Mouse (Mus musculus) liver, adult 2 months (tissue): ENCODE measurements at regions not wholly inside any gene's neighbourhood (a gene's known extent, or its start where the extent isn't known, plus 50 kb on each side); places are given as distances from the start of the nearest gene placed in this dataset.

Experiments used
- DNase-seq: peaks from one replicate; pipeline ENCODE4 v3.0.0-alpha.2; 2011; ENCODE audit warnings: low read depth, low spot score; ENCODE audit errors: extremely low read depth
- H3K27ac ChIP-seq: fragments of 200-500 bp; replicated peaks from 2 replicates; pipeline ENCODE4 v1.5.1; 2012; ENCODE audit warnings: low read depth, mild to moderate bottlenecking, control low read depth, inconsistent platforms, low read length; ENCODE audit not compliant: insufficient read depth
- H3K27me3 ChIP-seq: fragments of 200-500 bp; 2 replicates; pipeline ENCODE4 v1.6.1; 2012; ENCODE audit warnings: mild to moderate bottlenecking, moderate library complexity, low read length, inconsistent platforms; ENCODE audit not compliant: control insufficient read depth, insufficient read depth
- H3K36me3 ChIP-seq: fragments of 200-500 bp; 2 replicates; pipeline ENCODE4 v1.6.1; 2012; ENCODE audit warnings: low read length, inconsistent platforms; ENCODE audit not compliant: control insufficient read depth, insufficient read depth
- H3K4me1 ChIP-seq: fragments of 200-500 bp; 2 replicates; pipeline ENCODE4 v1.6.1; 2011; ENCODE audit warnings: low read length; ENCODE audit not compliant: control insufficient read depth, insufficient read depth
- H3K4me3 ChIP-seq: fragments of 200-500 bp; 2 replicates; pipeline ENCODE4 v1.5.1; 2011; ENCODE audit warnings: low read depth, mild to moderate bottlenecking, control low read depth, low read length, moderate library complexity; ENCODE audit not compliant: insufficient read depth
- H3K79me2 ChIP-seq: fragments of 200-500 bp; 2 replicates; pipeline ENCODE4 v1.6.1; 2012; ENCODE audit warnings: inconsistent platforms, mild to moderate bottlenecking, low read length, moderate library complexity; ENCODE audit not compliant: control insufficient read depth, insufficient read depth
- H3K9ac ChIP-seq: fragments of 200-500 bp; 2 replicates; pipeline ENCODE4 v1.6.1; 2012; ENCODE audit warnings: low read depth, mild to moderate bottlenecking, control low read depth, inconsistent platforms, low read length
- CTCF ChIP-seq: fragments of 200-500 bp; IDR thresholded peaks from 2 replicates; pipeline ENCODE4 v1.5.1; 2011; ENCODE audit warnings: low read depth, low read length, control low read depth
- POLR2A ChIP-seq: fragments of 200-500 bp; IDR thresholded peaks from 2 replicates; pipeline ENCODE4 v1.6.1; 2011; ENCODE audit warnings: low read length, control low read depth; ENCODE audit not compliant: insufficient read depth; ENCODE audit errors: extremely low read depth
- WGBS: fragments of 180-500 bp; shearing (Covaris S2); methylation state at CpG from one replicate; pipeline ENCODE4 v1.1.7; 2018; 5-methylcytosine and 5-hydroxymethylcytosine counted together

DNA sequence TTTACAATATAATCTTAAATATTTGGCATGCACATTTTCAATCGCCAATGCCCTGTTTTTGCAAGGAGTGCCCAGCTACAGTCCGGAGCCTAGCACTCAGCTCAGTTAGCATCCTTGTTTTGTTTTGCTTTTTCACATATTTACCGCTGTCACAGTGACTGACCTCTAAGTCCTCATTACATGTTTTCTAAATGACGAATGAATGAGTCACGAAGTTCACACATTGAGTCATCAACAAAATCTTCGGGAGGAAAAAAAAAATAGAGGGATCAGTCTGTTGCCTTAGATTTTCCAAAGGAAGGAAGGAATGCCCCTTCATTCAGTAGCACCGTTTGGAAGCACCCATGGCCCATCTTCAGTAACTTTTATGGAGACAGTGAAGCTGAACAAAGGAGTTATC, 342.9 kb upstream of the Actbl2 start:
- Histone ChIP-seq H3K9ac (no peak overlapping the region), H3K27ac (no peak overlapping the region), H3K4me1 (no peaks in the 10 kb centered on the region), H3K79me2 (no peaks in the 10 kb centered on the region), H3K27me3 (no peaks in the 10 kb centered on the region), H3K36me3 (no peaks in the 10 kb centered on the region), H3K4me3 (no peak overlapping the region)
- TF ChIP-seq CTCF = no peak
- no peak for TF ChIP-seq POLR2A
- DNase-seq = no peak
- 77% methylated on average over 7 of the region's 7 CpGs for WGBS

DNA sequence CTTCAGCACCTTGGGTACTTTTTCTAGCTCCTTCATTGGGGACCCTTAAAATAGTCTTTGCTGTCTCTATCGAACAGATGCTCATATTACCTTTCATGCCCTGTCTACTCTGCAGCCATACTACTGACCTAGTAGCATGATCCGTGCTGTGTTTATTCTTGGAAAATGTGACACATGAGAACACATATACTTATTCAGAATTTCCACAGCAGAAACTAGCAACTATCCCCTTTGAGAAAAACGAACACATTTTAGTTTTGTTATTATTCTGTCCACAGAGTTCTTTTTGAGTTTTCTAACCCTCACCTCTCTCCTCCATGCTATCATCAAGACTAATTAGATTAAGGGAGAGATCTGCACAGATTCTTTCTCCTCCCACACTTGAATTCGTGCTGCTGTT, 341.6 kb upstream of the Actbl2 start:
- Histone ChIP-seq H3K9ac (no peak overlapping the region), H3K4me1 (no peaks in the 10 kb centered on the region), H3K4me3 (no peak overlapping the region), H3K79me2 (no peaks in the 10 kb centered on the region), H3K27ac (no peak overlapping the region), H3K27me3 (no peaks in the 10 kb centered on the region), H3K36me3 (no peaks in the 10 kb centered on the region)
- 79% methylated on average over 4 of the region's 4 CpGs for WGBS
- TF ChIP-seq CTCF = no peak
- TF ChIP-seq POLR2A = no peak
- no peak for DNase-seq

DNA sequence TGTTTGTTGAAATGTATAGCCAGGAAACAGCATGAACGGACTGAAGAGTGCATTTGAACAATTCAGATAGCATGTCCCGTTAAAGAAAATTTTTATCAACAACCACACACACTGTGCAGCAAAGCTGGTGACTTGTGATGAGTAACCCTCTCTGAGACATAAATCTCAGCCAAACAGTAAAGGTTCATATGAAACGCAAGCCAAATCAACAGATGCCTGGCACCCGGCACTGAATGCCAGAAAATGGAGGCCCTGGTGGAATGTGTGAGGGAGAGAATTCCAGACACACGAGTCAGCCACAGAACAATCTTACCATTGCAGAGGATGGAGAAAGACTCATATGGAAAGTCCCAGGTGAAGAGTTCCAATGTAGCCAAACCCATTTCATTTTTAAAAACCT, 341.1 kb upstream of the Actbl2 start:
- Histone ChIP-seq H3K79me2 (no peaks in the 10 kb centered on the region), H3K4me3 (no peak overlapping the region), H3K9ac (no peak overlapping the region), H3K36me3 (no peaks in the 10 kb centered on the region), H3K27ac (no peak overlapping the region), H3K27me3 (no peaks in the 10 kb centered on the region), H3K4me1 (no peaks in the 10 kb centered on the region)
- 81% methylated on average over 5 of the region's 5 CpGs for WGBS
- no peak for DNase-seq
- no peak for TF ChIP-seq CTCF
- TF ChIP-seq POLR2A = no peak

DNA sequence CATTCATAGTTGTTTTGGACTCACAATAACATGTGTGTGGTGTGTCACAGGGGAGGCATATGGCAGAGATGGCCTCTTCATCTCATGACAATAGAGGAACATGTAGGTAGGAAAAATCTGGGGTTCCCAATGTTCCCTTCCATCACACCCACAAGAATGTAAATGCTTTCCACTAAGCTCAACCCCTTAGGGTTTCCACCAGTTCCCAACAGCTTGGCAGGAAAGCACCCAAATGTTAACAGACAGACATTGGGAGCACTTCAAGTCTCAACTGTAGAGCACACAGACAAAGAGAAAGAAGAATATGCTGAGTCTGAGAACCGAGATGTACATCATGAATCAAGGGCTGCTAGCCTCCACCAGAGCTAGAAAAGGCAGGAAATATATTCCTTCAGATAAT, 339.7 kb upstream of the Actbl2 start:
- H3K27me3 ChIP-seq = no peaks in the 10 kb centered on the region
- no peaks in the 10 kb centered on the region for H3K4me1 ChIP-seq
- H3K4me3 ChIP-seq = no peak overlapping the region
- 76% methylated on average over 1 of the region's 1 CpGs for WGBS
- H3K36me3 ChIP-seq = no peaks in the 10 kb centered on the region
- no peaks in the 10 kb centered on the region for H3K79me2 ChIP-seq
- no peak overlapping the region for H3K27ac ChIP-seq
- DNase-seq = no peak
- no peak overlapping the region for H3K9ac ChIP-seq
- TF ChIP-seq POLR2A (no peak), CTCF (no peak)

DNA sequence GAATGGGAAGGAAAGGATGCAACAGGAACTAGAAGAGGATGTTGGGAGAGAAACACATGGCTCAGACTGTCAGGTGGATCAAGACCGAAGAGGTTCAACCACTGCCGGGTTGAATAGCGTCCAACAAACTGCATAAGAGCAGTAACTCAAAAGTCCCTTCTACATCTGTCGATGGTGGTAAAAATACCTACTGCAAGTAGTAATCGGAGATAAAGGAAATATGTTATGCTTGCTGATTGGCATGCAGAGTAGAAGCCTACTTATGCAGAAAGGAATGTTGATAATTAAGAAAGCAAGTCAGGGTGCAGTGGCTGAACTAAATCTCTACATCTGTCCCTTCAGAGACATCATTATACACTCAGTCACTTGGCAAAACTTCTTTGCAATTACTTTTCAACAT, 330.9 kb upstream of the Actbl2 start:
- Histone ChIP-seq H3K27me3 (no peaks in the 10 kb centered on the region), H3K9ac (no peak overlapping the region), H3K4me3 (no peak overlapping the region), H3K79me2 (no peaks in the 10 kb centered on the region), H3K36me3 (no peaks in the 10 kb centered on the region), H3K4me1 (no peaks in the 10 kb centered on the region), H3K27ac (no peak overlapping the region)
- TF ChIP-seq POLR2A = no peak
- no peak for TF ChIP-seq CTCF
- no peak for DNase-seq
- WGBS = 92% methylated on average over 5 of the region's 5 CpGs

DNA sequence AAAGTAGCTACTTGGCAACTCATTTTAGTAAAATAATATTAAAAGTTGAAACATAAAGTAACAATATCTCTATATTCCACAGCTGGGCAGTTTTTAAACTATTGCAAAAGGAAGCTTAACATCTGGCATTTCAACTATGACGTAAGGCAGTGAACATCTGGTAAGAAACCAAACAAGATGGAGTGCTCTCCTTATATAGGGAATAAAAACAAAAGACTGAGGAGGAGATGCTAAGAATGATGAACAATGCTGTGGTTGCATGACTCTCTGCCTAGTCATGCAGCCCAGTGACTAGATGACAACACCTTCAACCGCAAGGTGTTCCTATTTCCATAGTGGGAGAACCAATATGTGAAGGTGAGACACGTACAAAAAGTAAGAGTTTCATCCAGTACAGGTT, 329.9 kb upstream of the Actbl2 start:
- no peaks in the 10 kb centered on the region for H3K79me2 ChIP-seq
- H3K27ac ChIP-seq = no peak overlapping the region
- no peaks in the 10 kb centered on the region for H3K27me3 ChIP-seq
- no peaks in the 10 kb centered on the region for H3K36me3 ChIP-seq
- DNase-seq = no peak
- no peaks in the 10 kb centered on the region for H3K4me1 ChIP-seq
- 94% methylated on average over 3 of the region's 3 CpGs for WGBS
- no peak overlapping the region for H3K4me3 ChIP-seq
- no peak overlapping the region for H3K9ac ChIP-seq
- no peak for TF ChIP-seq POLR2A
- TF ChIP-seq CTCF = no peak

DNA sequence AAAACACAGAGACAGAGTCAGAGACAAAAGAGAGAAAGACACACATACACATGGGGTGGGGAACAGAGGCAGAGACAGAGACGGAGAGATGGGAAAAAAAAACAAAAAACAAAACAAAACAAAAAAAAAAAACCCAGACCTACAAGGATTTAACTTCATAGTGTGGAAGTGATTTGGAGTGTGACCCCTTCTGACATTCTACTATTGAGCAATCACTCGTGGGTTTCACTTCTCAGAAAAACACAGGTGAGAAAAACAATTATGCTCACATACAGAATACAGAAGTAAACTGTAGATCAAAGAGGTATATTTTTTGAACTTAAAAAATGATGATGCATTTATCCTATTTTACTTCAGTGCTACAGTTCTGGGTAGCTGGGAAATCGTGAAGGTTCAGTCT, 326.7 kb upstream of the Actbl2 start:
- 59% methylated on average over 3 of the region's 3 CpGs for WGBS
- DNase-seq = no peak

More for the DNA sequence above, 326.7 kb upstream of the Actbl2 start:
- no peak overlapping the region for H3K9ac ChIP-seq
- no peak for TF ChIP-seq POLR2A
- TF ChIP-seq CTCF = no peak
- H3K27ac ChIP-seq = no peak overlapping the region
- no peaks in the 10 kb centered on the region for H3K4me1 ChIP-seq
- no peaks in the 10 kb centered on the region for H3K27me3 ChIP-seq
- H3K79me2 ChIP-seq = no peaks in the 10 kb centered on the region
- no peaks in the 10 kb centered on the region for H3K36me3 ChIP-seq
- no peak overlapping the region for H3K4me3 ChIP-seq
